Mouse (Mus musculus): Measurements from ENCODE around the gene 3110009E18Rik.

DNA sequence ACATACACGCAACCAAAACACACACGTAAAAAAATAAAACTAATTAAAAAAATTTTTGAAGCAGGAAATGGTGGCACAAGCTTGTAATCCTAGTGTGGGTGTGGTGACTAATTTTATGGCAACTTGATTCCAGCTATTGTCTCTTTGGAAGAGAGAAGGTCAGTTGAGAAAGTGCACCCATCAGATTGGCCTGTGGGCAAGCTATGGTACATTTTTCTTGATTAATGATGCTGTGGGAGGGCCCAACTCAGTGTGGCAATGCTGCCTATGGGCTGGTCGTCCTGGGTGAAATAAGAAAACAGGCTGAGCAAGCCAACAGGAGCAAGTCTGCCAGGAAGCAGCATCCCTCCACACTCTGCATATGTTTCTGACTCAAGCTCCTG, 19.8 kb upstream of the 3110009E18Rik start:
- TF ChIP-seq CTCF (IDR thresholded peaks at IDR 0.05; ENCODE audit: borderline replicate concordance, control insufficient read depth, extremely low read depth, insufficient read depth, low read length, poor library complexity) (no peak), POLR2A (IDR thresholded peaks at IDR 0.05; ENCODE audit: control insufficient read depth, extremely low read depth, insufficient read depth, low read length, poor library complexity) (no peak)
